Mouse (Mus musculus) ES-E14 (cell line): ENCODE data around the gene Cct8l1.

ENCODE experiments used
- CHD2 ChIP-seq: IDR thresholded peaks from 2 replicates; pipeline ENCODE4 v1.6.1; 2014; ENCODE audit warnings: mild to moderate bottlenecking, low read depth, low read length, inconsistent platforms
- MAFK ChIP-seq: IDR thresholded peaks from 2 replicates; pipeline ENCODE4 v1.6.1; 2014; ENCODE audit warnings: mild to moderate bottlenecking, low read depth, low read length, inconsistent platforms; ENCODE audit not compliant: insufficient read depth

- TF ChIP-seq MAFK = no peak
- TF ChIP-seq CHD2 = peak; percentile 53; the same call in 1 of the 2 replicates
Measured at GRCm38 (mm10) chr5:25472070-25472469, 43.8 kb upstream of the Cct8l1 start.
